Mouse (Mus musculus): ENCODE results near the gene Gm14180. TPM values are rescaled to one million over a fixed set of nuclear protein-coding genes. Genes with fewer than 3 reads are reported as not detected.
"Not testable (repeated sequence)": the region's sequence is repeated elsewhere in the genome, so short reads cannot be mapped to it uniquely, and the experiment has no call there.

Gene Gm14180
- not detected in 2 replicates for polyA plus RNA-seq (2015; fragmentation: Nextera tagmentation; extraction: Ambion mirVana)

- 39% methylated on average over 2 of the region's 2 CpGs for WGBS (ENCODE audit: insufficient replicate concordance)
- no peak within 1 kb of the TSS for H3K9ac ChIP-seq
- H3K27me3 ChIP-seq = no peaks in the 10 kb centered on the region
- H3K4me1 ChIP-seq (replicated peaks) = no peaks in the 10 kb centered on the region
- no peaks in the 10 kb centered on the region for H3K9me3 ChIP-seq (replicated peaks)
- no peak within 1 kb of the TSS for H3K27ac ChIP-seq (replicated peaks)
- no peak within 1 kb of the TSS for H3K4me3 ChIP-seq (replicated peaks)
- H3K36me3 ChIP-seq (replicated peaks) = no peaks in the 10 kb centered on the region
- no peak for ATAC-seq (ENCODE audit: insufficient read depth)
- no peak within 1 kb of the TSS for H3K4me2 ChIP-seq
Measured at GRCm38 (mm10) chr11:99734190-99734589, at the start of gene Gm14180. Gm14180 (minus strand) TSS chr11:99734290.

DNA sequence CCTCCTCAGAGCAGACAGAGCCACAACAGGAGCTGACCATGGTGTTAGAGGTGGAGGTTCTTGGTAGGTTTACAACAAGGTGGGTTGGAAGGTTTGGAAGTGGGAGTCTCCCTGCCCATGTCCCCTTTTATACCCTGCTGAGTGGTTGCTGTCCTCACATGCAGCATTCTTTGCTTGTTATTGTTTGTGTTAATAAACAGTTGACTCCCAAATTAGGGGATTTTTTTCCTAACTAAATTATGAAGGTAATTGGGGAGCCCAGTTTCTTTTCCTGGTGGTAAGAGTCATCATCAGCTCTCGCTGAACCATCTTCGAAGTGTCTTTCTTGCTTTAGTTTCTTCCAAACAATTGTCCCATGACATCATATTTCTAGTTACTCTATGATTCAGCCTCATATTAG is 46.5 kb upstream of the Gm14180 start, which contains the start of gene Krtap4-8:
Gene Krtap4-8 (minus strand): TSS at position 101 of the 400 bp plus-strand sequence.
- Histone ChIP-seq H3K27ac (replicated peaks) (no peak within 1 kb of the TSS), H3K27me3 (no peaks in the 10 kb centered on the region), H3K9me3 (replicated peaks) (no peaks in the 10 kb centered on the region), H3K4me1 (replicated peaks) (no peaks in the 10 kb centered on the region), H3K36me3 (replicated peaks) (no peaks in the 10 kb centered on the region), H3K9ac (no peak within 1 kb of the TSS), H3K4me2 (no peak within 1 kb of the TSS), H3K4me3 (replicated peaks) (no peak within 1 kb of the TSS)
- no peak for ATAC-seq (ENCODE audit: insufficient read depth)
- WGBS (ENCODE audit: insufficient replicate concordance) = 73% methylated on average over 2 of the region's 2 CpGs

DNA sequence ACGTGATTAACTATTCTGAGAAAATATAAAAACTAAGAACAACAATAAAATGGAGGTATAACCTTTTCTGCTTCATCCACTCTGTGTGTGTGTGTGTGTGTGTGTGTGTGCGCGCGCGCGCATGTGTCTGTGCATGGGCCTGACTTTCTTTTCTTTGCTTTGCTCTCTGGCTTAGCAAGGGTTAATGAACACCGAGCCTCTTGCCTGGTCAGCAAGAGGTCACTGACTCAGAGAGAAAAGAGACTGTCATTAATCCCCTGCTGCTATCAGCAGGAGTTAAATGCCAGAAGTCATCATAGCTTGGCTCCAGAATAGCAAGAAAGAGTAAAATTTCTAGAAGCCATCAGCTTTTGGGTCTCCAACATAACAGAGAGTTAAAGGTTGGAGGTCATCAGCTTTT is 44.3 kb upstream of the Gm14180 start:
- WGBS (ENCODE audit: insufficient replicate concordance) = 67% methylated on average over 7 of the region's 7 CpGs
- no peaks in the 10 kb centered on the region for H3K36me3 ChIP-seq (replicated peaks)
- no peaks in the 10 kb centered on the region for H3K27me3 ChIP-seq
- no peaks in the 10 kb centered on the region for H3K4me1 ChIP-seq (replicated peaks)
- no peak overlapping the region for H3K4me2 ChIP-seq
- H3K9me3 ChIP-seq (replicated peaks) = no peaks in the 10 kb centered on the region
- no peak overlapping the region for H3K27ac ChIP-seq (replicated peaks)
- H3K4me3 ChIP-seq (replicated peaks) = no peak overlapping the region
- H3K9ac ChIP-seq = no peak overlapping the region
- no peak for ATAC-seq (ENCODE audit: insufficient read depth)

GRCm38 (mm10) chr11:99772813-99773212 is 38.7 kb upstream of the Gm14180 start, which contains the start of gene Gm11595:
Gm11595 (minus strand) TSS chr11:99772913.
- not testable (repeated sequence) for H3K36me3 ChIP-seq (replicated peaks); H3K9me3 ChIP-seq (replicated peaks); H3K4me1 ChIP-seq (replicated peaks); H3K27ac ChIP-seq (replicated peaks); H3K4me3 ChIP-seq (replicated peaks); ATAC-seq (ENCODE audit: insufficient read depth); H3K27me3 ChIP-seq; H3K9ac ChIP-seq; H3K4me2 ChIP-seq

DNA sequence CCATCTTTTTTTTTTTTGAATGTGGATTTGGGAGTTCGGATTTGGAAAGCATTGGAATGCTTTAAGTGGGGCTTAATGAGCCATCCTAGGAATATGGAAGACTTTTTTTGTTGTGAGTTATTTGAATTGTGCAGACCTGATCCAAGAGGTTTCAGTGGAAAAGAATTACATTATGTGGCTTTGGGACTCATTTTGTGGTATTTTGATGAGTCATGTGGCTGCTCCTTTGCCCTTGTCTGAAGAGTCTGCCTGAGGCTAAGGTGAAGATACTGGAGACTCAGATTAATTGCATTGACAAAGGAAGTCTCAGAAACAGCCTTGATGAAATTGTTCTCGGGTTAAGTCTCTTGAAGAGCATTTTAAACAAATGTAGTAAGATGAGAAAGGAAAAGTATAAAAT is 34.3 kb upstream of the Gm14180 start:
- no peak for ATAC-seq (ENCODE audit: insufficient read depth)

DNA sequence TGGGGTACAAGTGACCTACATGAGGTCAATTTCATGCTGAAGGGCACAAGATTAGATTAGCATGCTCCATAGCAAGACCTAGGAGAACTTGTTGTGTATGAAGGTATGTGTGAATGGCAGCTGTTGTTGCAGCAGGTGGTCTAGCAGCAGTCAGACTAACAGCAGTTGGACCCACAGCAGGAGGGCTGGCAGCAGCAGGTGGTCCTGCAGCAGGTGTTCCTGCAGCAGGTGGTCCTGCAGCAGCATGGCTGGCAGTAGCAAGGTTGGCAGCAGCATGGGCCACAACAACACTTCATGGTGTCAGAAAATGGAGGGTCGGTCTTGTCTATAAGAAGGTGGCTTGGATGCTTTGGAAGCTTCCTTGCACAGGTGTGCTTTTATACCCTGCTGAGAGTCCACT is 24.8 kb upstream of the Gm14180 start:
- ATAC-seq (ENCODE audit: insufficient read depth) = no peak
- Histone ChIP-seq H3K36me3 (replicated peaks) (no peaks in the 10 kb centered on the region), H3K4me1 (replicated peaks) (no peaks in the 10 kb centered on the region), H3K9me3 (replicated peaks) (no peaks in the 10 kb centered on the region), H3K27ac (replicated peaks) (no peak overlapping the region), H3K9ac (no peak overlapping the region), H3K4me2 (no peak overlapping the region), H3K4me3 (replicated peaks) (no peak overlapping the region), H3K27me3 (no peaks in the 10 kb centered on the region)
- 60% methylated on average over 1 of the region's 1 CpGs for WGBS (ENCODE audit: insufficient replicate concordance)

More for the DNA sequence above, 34.3 kb upstream of the Gm14180 start:
- H3K4me1 ChIP-seq (replicated peaks) = no peaks in the 10 kb centered on the region
- no peaks in the 10 kb centered on the region for H3K27me3 ChIP-seq
- H3K36me3 ChIP-seq (replicated peaks) = no peaks in the 10 kb centered on the region
- H3K9me3 ChIP-seq (replicated peaks) = no peaks in the 10 kb centered on the region
- H3K4me2 ChIP-seq = no peak overlapping the region
- no peak overlapping the region for H3K4me3 ChIP-seq (replicated peaks)
- no peak overlapping the region for H3K9ac ChIP-seq
- no peak overlapping the region for H3K27ac ChIP-seq (replicated peaks)
- 44% methylated on average over 2 of the region's 2 CpGs for WGBS (ENCODE audit: insufficient replicate concordance)

DNA sequence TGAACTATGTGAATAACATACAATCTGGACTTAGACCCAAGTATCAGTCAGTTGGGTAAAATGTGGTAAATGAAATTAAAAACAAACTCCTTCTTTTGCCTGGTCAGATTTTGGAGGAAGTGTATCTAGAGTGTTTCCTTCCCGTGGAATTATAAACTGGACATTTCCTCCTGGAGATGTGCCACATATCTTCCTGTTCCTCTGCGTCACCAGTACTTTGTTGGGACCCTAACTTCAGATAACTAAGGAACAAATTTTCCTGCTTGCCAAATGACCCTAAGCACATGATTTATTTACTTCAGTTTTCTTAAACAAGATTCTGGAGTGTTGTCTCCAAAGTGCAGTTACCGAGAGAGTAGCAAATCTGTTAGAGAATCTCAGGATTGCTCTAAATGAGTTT is 9.9 kb upstream of the Gm14180 start:
- Histone ChIP-seq H3K4me3 (replicated peaks) (no peak overlapping the region), H3K27me3 (no peaks in the 10 kb centered on the region), H3K4me2 (no peak overlapping the region), H3K4me1 (replicated peaks) (no peaks in the 10 kb centered on the region), H3K27ac (replicated peaks) (no peak overlapping the region), H3K9me3 (replicated peaks) (no peaks in the 10 kb centered on the region), H3K36me3 (replicated peaks) (no peaks in the 10 kb centered on the region), H3K9ac (no peak overlapping the region)
- 55% methylated on average over 3 of the region's 3 CpGs for WGBS (ENCODE audit: insufficient replicate concordance)
- no peak for ATAC-seq (ENCODE audit: insufficient read depth)

DNA sequence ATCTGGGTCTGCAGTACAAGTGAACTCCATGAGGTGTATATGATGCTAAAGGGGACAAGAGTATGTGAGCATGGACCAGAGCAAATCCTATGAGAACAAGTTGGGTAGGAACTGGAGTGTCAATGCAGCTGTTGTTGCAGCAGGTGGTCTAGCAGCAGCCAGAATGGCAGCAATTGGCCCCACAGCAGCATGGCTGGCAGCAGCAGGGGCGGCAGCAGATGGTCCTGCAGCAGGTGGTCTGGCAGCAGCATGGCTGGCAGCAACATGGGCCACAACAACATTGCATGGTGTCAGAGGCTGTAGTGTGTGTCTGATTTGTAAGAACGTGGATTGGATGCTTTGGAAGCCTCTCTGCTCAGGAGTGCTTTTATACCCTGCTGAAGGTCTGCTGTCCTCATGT is 10.0 kb downstream of the Gm14180 start:
- Histone ChIP-seq H3K9me3 (replicated peaks) (no peaks in the 10 kb centered on the region), H3K27me3 (no peaks in the 10 kb centered on the region), H3K36me3 (replicated peaks) (no peaks in the 10 kb centered on the region), H3K4me1 (replicated peaks) (no peaks in the 10 kb centered on the region), H3K4me3 (replicated peaks) (no peak overlapping the region), H3K27ac (replicated peaks) (no peak overlapping the region), H3K9ac (no peak overlapping the region), H3K4me2 (no peak overlapping the region)
- no peak for ATAC-seq (ENCODE audit: insufficient read depth)
- WGBS (ENCODE audit: insufficient replicate concordance) = 43% methylated on average over 2 of the region's 2 CpGs

- H3K27me3 ChIP-seq = no peaks in the 10 kb centered on the region
- H3K4me3 ChIP-seq (replicated peaks) = no peak overlapping the region
- no peak overlapping the region for H3K4me2 ChIP-seq
- no peak for ATAC-seq (ENCODE audit: insufficient read depth)
- no peak overlapping the region for H3K9ac ChIP-seq
- no peak overlapping the region for H3K27ac ChIP-seq (replicated peaks)
- H3K9me3 ChIP-seq (replicated peaks) = no peaks in the 10 kb centered on the region
- 79% methylated on average over 1 of the region's 1 CpGs for WGBS (ENCODE audit: insufficient replicate concordance)
- H3K36me3 ChIP-seq (replicated peaks) = no peaks in the 10 kb centered on the region
- no peaks in the 10 kb centered on the region for H3K4me1 ChIP-seq (replicated peaks)
Measured at GRCm38 (mm10) chr11:99718759-99719158, 15.3 kb downstream of the Gm14180 start.

DNA sequence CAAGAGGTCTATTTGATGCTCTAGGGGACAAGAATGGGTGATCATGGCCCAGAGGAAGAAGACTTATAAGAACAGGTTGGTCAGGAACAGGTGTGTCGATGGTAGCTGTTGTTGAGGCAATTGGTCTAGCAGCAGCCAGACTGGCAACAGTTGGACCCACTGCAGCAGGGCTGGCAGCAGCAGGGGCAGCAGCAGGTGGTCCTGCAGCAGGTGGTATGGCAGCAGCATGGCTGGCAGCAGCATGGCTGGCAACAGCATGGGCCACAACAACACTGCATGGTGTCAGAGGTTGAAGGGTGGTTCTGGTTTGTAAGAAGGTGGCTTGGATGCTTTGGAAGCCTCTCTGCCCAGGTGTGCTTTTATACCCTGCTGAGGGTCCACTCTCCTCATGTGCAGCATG is 43.6 kb downstream of the Gm14180 start, which contains the start of gene Gm14190:
Gene Gm14190 (minus strand): TSS at position 278 of the 400 bp plus-strand sequence.
- Histone ChIP-seq H3K27ac (replicated peaks) (no peak within 1 kb of the TSS), H3K4me1 (replicated peaks) (no peaks in the 10 kb centered on the region), H3K27me3 (no peaks in the 10 kb centered on the region), H3K9ac (no peak within 1 kb of the TSS), H3K4me2 (no peak within 1 kb of the TSS), H3K4me3 (replicated peaks) (no peak within 1 kb of the TSS), H3K9me3 (replicated peaks) (no peaks in the 10 kb centered on the region), H3K36me3 (replicated peaks) (no peaks in the 10 kb centered on the region)
- 47% methylated on average over 1 of the region's 1 CpGs for WGBS (ENCODE audit: insufficient replicate concordance)
- no peak for ATAC-seq (ENCODE audit: insufficient read depth)

- not testable (repeated sequence) for H3K4me1 ChIP-seq (replicated peaks); ATAC-seq (ENCODE audit: insufficient read depth); H3K27me3 ChIP-seq; H3K9me3 ChIP-seq (replicated peaks); H3K27ac ChIP-seq (replicated peaks); H3K9ac ChIP-seq; H3K4me3 ChIP-seq (replicated peaks); H3K36me3 ChIP-seq (replicated peaks); H3K4me2 ChIP-seq
- 64% methylated on average over 1 of the region's 1 CpGs for WGBS (ENCODE audit: insufficient replicate concordance)
Measured at GRCm38 (mm10) chr11:99685235-99685634, 48.9 kb downstream of the Gm14180 start.

Measured in liver, embryonic 15.5 days (tissue).